Mouse (Mus musculus) kidney, adult 18-20 months (tissue): ENCODE data around the gene Hoxa2.

Experiments used
- DNase-seq: peaks from one replicate; pipeline ENCODE4 v3.0.0; 2021

Gene Hoxa2

DNA sequence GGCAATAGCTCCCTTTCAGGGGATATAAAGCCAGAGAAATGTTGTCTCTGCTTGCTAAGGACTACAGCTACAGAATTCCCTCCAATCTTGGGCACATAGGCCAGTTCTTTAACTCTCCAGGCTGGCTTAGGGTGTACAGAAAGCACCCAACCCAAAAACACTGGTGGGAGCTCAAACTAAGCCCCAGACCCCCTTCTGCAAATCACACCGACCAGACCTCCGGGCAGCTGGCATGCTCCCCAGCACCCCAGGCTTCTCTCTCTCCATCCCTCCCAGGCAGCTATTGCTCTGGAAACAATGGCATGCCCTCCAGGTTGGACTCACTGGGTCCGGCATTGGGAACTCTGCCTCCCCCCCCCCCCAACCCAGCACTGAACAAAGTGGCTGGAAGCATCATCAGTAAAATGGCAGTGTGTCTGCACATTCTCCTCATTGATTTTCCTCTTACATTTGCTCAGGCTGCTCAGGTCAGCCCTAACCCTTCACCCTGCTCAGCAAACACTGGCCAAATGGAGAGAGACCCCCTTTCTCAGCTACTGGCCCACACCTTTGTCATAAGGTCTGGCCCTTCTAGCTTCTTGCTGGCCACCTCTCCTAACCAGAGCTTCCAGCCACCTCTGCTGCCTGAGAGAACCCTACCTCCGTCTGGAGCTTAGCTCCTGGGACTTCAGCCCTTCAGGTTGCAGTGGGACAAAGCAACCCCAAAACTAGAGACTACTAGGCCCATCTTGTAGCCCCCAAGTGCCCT lies 14.5 kb upstream of the Hoxa2 start:
- DNase-seq = peak; percentile 32

DNA sequence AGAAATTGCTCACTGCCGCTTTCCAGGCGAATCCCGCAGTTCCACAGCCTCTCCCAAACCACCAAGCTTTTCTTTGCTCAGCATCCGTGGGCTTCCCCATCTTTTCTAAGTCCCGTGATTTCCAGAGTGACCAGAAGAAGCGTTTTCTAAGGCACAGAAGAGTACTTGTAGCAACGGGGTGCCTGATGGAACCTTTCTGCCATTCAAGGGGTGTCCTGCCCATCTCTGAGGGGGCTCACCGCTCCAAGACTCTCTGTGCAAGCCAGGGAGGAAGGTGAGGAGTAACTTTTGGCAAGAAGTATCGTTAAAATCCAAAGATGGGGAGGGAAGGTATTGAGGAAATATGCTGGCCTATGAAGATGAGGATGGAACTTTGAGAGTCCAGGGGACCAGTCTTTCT lies 13.2 kb upstream of the Hoxa2 start:
- no peak for DNase-seq

DNA sequence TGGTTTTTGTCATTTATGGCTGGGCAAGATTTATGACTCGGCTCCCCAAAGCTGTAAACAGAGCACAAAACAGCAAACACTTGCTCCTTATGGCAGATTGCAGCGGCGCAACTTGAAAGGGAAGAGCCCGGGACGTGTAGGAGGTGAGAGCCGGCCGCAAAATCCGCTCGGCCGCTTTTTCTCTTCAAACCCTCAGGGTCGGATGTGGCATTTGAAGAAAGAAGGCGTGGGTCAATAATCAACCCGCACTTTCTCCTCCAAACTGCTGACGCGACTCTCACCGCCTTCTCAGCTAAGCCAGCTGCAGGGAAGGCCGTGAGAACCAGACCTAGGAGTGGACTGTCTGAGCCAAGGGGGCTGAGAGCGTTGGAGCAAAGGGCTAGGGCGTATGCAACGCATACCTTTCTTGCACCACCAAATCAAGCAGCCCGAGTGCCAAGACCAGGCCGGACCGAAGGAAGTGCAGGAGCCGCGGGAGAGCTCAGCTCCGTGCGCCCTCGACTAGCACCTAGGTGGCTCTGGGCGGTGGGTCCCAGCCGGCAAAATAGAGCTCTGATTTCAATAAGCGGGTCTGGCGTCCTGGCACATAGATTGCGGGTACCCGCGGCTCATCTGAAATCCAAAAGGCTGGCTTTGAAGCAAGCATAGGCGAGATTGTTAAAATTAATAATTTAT lies 12.6 kb upstream of the Hoxa2 start, which contains the start of gene 5730596B20Rik:
Gene 5730596B20Rik, plus strand, starts transcription at position 438 of the 675 bp plus-strand sequence.
- DNase-seq = peak; percentile 82

GRCm38 (mm10) chr6:52176391-52176790 lies 11.8 kb upstream of the Hoxa2 start:
- peak; percentile 46 for DNase-seq

- peak; percentile 49 for DNase-seq
Measured at GRCm38 (mm10) chr6:52175864-52176263, 11.2 kb upstream of the Hoxa2 start.

GRCm38 (mm10) chr6:52174968-52175751 lies 10.5 kb upstream of the Hoxa2 start:
- peak; percentile 61 for DNase-seq

DNA sequence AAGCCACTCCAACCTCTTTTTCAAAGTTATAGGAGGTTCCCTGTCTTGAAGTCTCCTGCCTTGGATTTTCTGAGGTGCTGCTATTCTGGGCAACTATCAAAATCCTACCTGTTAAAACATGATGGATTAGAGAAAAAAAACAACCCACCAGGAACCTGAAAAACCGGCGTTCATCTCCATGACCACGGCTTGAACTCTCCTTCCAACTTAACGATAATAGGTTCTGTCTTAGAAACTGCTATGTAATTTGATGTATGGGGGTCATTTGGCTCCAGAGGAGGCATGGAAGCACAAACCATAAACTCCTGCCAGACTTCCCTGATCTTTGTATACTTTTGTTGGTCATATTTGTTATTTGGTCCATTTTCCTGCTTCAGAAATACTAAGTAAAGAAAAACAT lies 9.0 kb upstream of the Hoxa2 start:
- no peak for DNase-seq

GRCm38 (mm10) chr6:52172501-52172900 lies 7.9 kb upstream of the Hoxa2 start:
- DNase-seq = peak; percentile 93

- DNase-seq = peak; percentile 31
Measured at GRCm38 (mm10) chr6:52171938-52172337, 7.3 kb upstream of the Hoxa2 start.

DNA sequence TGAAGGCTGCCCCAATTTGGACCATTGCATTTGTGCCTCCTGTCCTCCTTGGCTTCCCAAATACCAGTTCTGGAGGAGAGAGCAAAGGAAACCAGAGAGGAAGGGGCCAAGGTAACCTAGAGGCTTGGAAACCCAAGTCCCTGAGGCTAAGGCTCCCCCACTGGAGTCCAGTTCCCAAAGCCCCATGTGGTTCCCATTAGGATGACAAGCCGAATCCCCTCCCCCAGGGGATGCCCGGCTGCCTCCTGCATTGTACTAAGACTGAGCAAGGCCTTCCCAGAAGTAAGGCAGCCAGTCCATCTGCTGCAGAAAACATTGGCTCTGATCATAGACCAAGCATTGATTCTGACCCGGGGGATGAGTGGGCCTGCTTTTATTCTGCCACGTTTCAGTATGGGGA lies 6.7 kb upstream of the Hoxa2 start:
- DNase-seq = no peak

DNA sequence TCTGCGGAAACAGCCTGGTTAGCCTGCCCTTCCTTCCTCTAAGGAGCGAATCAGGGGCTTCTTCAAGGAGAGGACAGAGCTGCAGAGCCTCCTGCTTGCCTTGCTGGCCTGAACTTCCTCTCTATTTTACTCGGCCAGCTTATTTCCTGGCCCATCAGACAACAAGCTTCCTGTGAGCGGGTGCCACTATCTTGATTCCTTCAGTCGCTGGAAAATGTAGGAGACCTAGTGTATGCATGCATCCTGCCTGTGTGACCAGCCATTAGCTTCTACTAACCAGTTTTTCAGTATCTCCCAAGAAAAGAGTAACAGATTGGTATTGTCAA lies 6.2 kb upstream of the Hoxa2 start:
- no peak for DNase-seq

DNA sequence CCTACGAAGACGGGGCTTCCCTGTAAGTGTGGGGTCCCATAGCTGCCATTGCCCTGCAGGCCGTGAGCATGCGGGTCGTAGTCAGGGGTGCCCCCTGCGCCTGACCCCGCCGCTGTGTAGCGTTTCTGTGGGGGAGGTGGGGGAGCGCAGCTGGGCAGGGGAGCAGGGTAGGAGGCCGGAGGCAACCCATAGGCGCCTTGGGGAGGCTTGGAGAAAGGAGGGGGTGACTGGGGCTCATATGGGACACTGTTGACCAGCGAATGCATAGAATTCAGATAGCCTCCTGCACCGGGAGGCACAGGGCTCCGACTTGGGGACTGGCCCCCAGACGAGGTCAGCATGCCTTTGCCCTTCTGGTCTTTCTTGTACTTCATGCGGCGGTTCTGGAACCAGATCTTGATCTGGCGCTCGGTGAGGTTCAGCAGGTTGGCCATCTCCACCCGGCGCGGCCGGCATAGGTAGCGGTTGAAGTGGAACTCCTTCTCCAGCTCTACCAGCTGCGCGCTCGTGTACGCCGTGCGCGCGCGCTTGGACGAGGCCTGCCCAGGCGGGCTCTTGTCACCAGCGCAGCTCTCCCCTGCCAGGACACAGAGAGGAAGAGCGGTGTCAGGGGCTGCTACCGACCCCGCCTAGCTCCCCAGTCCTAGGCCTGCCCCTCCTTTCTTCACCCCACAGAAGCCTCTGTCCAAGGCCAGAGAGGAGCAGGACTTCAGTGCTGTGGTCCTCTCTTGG lies 5.7 kb upstream of the Hoxa2 start:
- DNase-seq = peak; percentile 40

DNA sequence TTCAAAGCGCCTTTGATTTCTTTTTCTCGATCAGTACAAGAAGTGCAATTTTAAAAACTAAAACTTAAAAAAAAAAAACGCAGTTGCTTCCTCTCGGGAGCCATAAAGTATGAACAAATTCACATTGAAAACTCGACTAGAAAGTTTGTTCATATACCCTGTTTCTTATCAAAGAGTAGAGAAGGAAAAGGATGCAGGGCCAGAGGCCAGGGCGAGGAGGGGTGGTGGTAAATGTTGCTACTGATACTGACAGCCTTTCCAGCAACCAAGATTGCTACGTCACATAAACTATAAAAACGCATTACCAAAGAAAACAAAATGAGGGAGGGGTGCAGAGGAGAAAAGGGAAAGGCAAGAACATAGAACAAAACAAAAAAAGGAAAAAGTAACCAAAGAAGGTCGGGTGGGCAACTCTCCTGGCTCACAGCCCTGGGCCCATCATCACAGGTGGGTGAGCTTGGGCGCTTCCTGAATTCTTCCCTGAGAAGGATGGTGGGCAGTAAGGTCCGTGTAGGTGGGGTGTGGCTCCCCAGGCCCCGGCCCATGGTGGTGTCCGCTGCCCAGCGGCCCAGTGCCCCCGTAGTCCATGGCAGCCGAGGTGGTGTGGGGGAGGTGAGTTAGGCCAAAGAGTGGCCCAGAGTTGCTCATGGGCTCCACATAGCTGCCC lies 5.0 kb upstream of the Hoxa2 start:
- DNase-seq = no peak

DNA sequence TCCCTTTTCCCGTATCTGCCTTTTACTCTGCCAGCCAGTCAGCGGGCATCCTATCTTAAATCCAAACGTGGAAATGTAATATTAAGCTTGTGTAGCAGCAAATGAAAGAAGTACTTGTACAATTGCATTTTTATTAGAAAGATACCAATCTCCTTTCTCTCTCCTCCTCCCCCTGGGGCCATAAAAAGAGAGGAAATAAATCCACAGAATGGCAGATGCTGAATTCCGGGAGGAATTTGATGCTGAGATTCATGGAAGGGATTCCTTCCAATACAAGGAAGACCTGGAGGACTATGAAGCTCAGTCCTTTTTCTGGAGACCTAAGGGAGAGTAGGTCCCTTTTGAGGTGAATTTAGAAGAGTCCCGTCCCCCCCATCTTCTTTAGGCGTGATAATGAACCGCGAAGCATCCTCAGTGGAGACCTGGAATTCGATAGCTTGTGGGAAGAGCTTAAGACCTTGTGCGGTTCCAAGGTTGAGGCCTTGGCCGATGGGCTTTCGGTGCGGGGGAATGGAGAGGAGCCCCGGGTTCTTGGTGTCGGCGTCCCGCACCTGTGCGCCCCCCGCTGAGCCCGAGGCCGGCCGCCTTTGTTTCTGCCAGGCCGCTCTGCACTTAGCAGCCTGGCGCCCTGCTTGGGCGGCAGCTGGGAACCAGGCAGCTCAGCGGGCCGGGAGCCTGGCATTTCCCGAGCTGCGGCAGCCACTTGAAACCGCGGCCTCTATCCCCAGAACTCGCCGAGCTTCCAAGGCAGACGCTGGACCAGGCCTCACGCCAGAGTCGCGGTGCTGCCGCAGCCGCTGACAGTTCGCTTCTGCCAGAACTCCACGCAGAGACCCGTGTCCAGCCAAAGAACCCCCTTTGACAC lies 3.8 kb upstream of the Hoxa2 start:
- DNase-seq = peak; percentile 14

DNA sequence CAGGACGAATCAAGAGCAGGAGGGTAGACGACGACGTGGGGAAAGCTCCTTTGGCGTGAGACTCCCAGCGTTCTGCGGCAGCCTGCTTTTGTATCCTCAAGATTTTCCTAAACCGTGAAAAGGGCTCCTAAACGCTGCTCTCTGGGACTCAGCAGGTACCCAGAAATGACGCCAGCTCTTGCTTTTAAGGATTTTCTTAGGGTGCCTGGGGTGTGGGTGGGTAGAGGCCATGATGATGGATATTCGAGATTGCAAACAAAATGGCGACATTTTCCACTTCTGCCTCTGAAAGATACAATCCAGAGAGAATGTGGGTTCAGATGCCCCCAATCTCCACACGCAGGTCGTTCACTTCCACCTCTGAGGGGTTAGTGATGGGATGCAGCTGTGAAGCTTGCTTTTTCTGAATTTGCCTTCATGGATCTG lies 3.1 kb upstream of the Hoxa2 start:
- DNase-seq = peak; percentile 2

GRCm38 (mm10) chr6:52167176-52167575 lies 2.5 kb upstream of the Hoxa2 start:
- DNase-seq = no peak

- no peak for DNase-seq
Measured at GRCm38 (mm10) chr6:52166431-52167077, 1.9 kb upstream of the Hoxa2 start.

- DNase-seq = peak; percentile 47
Measured at GRCm38 (mm10) chr6:52165441-52166370, 1.1 kb upstream of the Hoxa2 start.

- peak; percentile 61 for DNase-seq
Measured at GRCm38 (mm10) chr6:52164051-52164625, 493 bp downstream of the Hoxa2 start.
